Mouse (Mus musculus) thymus, postnatal 36 days (tissue): ENCODE results near the gene Celsr1.
A peak's percentile ranks its signal among the peaks of the same experiment; 100 is the strongest.

Experiments used
- DNase-seq, 2 experiments: peaks; one replicate each; pipeline ENCODE4 v3.0.0; 2022; ENCODE audit warnings: mixed read lengths in 2 of 2

Gene Celsr1

DNA sequence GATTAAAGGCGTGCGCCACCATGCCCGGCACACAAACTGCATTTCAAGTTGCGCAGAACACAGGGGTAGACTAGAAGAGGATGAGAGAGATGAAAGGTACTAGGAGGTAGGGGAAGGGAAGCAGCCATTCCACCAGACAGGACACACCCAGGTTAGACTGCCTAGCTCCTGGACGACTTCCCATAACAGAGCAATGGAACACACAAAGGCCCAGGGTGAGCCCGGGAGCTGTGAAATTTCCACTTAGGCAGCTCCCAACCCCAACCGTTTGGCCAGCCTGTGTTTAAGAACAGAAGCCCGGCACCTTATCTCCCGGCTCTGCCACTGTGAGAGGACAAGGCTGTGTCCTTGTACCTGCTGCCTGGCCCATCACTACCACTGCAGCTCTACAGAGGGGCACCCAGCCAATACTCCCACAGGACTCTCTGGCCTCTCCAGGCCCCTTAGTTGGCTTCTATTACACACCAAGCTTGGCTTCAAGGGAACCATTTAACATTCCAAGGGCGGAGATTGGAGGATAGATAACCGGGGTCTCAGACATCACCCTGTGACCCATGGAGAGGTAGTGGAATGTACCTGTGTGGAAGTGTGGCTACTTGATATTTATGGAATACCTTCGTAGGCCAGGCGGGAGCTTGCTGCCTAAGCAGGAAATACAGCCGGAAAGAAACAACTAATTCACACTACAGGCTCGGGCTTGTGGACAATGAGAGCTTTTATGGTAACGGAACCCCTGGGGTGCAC is 84.0 kb downstream of the Celsr1 start:
- DNase-seq, result no peak

- no peak for DNase-seq
These were observed 85.6 kb downstream of the Celsr1 start for GRCm38 (mm10) chr15:85947967-85948366.

- DNase-seq, result peak in 1 of 2 experiments; percentile 24
These were observed 86.0 kb downstream of the Celsr1 start for GRCm38 (mm10) chr15:85947541-85947940.

GRCm38 (mm10) chr15:85935627-85936049 is 97.9 kb downstream of the Celsr1 start:
- DNase-seq, result no peak

DNA sequence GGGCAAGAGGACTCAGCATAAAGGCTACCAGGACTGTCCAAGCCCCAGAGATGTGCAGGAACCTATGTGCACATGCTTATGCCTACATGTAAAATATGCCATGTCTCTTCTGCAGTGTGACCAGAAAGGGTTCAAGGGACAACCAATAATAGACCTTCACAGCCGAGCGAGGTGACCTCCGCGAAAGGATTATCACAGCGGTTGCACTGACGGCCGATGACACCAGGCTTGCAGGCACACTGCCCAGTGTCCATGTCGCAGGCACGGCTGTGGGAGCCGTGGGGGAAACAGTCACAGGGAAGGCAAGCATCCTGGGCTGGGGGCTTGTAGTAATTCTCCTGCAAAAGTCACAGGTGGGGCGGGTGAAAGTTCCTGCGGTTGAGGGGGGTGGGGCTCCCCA is 105.4 kb downstream of the Celsr1 start:
- DNase-seq, result peak in 1 of 2 experiments; percentile 23

DNA sequence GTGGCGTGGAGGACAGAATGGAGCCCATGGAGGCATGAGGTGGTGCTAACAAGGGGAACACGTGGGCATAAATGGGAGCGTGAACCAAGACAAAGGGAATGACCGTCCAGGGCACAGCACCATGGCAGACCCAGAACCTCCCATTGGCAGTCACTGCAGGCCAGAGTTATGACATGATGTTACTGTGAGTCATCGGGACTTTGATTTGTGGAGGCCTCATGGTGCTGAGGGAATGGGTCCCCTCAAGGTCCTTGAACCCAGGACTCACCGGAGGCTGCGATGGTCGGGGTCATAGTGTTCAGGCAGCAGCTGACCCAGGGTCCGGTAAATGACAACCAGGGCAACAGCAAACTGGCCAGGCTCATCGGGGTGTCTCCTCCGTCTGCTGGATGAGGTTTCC is 111.7 kb downstream of the Celsr1 start:
- no peak for DNase-seq

DNA sequence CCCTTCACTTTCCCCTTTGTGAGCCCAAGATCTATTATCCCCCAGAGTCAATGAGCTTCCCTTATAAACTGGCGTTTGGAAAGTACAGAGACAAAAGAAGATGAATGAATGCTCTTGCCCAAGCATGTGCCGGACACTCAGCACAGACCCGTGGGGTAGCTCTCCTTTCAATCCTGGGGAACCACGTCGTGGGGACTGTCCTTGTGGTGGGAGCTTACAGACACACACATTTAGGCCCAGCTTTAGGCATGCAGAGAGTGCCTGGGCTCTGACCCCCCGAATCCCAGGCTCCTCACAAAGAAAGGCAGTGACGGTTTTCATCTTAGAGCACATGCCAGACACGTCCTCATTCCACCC is 113.7 kb downstream of the Celsr1 start:
- no peak for DNase-seq

DNA sequence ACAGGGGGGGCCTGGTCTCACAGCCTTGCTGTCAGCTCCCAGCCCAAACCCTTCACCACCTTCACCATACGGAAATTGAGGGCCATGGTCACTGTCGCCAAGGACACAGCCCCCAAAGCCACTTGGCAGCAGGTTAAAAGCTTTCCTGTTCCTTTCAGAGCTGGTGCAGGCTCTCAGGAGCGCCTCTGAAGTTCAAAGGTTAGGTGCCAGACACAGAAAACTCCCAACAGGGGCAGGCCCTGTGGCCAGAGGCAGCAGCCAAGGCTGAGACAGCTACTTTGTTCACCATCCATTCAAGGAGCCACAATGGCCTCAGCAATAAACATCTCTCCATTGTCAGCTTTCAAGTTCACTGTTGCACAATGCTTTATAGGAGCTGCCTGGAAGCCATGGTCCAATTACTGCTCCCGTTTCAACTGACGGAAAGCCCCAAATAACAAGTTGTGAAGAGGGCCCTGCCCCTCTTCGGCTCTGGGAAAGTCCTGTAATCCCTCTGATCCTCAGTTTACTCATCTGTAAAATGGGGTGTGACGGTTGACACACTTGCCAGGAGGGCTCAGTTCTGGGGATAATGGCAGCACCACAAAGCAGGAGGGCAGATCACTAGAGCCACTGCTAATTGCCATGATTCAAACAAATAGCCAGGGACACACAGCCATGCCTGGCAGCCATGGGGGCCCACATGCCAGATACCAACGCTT is 114.2 kb downstream of the Celsr1 start:
- no peak for DNase-seq

DNA sequence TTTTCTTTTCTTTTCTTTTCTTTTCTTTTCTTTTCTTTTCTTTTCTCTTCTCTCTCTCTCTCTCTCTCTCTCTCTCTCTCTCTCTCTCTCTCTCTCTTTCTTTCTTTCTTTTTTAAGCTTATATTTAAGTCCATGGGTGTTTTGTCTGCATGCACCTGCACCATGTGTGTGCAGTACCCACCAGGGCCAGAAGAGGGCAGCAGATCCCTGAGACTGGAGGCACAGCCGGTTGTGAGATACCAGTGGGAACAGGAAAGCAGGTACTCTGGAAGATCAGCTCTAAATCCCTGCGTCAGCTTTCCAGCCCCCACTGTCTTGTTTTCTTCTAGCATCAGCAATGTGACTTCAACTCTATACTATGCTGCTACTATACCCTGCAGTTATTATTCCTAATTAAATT is 120.0 kb downstream of the Celsr1 start:
- DNase-seq, result peak; percentile 75 to 82

DNA sequence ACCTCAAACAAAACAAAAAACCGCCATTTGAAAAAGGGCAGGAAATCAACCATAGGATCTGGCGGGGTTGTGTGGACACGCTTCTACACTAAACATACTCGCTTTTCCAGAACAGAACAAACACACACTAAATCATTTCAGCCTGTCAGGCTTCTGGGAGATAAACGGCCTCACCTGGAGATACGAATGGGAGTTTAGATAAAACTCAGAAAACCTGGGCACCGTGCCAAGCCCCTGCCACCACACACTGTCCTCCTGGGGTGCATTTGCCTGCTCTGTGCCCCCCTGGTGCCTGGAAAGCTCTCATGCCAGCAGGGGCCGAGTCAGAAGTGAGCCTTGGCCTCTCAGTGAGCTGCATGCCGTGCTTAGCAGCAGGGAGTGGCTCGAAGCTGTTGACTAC is 123.6 kb downstream of the Celsr1 start:
- DNase-seq, result no peak

DNA sequence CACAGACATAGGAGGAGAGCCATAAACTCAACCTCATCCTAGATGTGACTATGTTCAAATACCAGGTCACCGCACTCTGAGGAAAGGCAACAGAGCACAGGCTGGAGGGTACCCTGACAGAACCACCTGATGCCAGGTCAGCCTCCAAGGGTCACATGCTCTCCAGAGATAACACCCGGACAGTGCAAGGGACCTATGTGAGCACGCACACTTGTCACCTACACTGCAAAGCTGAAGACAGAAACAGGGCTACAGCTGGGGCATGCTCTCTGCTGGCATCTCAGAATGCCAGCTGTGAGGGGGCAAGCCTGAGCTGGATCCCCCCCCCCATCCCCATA is 124.1 kb downstream of the Celsr1 start:
- DNase-seq, result peak in 1 of 2 experiments; percentile 38

DNA sequence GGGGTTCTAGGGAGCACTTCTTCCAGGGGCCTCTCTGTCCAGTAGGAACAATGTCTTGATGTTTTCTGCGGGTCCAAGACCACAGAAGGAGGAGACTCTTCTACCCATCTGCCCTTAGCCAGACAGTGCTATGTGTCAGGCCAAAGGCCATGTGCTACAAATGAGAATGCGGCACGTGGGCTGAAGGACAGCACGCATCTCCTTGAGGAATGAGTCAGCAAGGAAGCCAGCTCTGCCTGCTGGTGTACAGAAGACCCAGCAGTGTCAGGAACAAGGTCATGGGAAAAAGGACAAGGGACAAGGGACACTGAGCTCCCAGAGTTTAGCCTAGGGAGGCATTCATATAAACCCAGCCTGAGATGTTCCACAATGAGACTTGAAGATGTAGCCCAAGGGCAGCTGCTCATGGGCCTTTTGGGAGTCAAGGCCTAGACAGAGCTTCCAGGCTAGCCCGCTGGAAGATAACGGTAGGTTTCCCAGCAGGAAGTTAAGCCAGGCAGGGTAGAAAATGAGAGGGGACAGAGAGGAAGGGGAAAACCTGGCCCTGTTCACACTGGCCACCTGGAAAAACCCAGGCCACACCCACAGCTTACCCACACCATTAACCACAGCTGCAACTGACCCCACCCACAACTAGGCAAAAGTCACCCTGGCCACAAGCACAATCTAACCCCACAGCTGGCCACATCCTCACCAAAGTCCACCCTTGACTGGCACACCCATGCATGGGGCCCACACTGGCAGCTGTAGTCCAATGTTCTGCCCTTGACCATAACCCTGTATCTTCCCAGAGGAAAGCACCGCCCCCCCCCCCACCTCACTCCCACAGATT is 124.7 kb downstream of the Celsr1 start:
- no peak for DNase-seq

DNA sequence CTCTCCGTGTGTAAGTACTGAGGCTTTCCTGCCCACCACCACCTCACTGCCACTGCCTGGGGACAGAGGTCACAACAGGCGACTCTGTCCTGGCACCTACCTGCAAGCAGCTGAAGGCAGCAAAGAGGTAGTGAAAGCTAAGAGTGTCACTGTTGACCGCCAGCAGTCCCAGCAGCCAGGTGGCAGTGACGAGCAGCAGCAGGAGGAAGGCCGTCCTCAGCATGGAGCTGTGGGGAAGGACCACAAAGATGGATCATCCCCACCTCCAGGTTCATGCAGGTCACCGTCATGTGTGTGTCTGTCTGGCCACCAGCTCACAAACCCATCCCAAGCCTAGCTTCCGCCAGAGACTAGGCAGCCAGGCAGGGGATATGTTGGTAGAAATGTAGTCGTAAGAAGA is 129.8 kb downstream of the Celsr1 start:
- DNase-seq, result no peak

DNA sequence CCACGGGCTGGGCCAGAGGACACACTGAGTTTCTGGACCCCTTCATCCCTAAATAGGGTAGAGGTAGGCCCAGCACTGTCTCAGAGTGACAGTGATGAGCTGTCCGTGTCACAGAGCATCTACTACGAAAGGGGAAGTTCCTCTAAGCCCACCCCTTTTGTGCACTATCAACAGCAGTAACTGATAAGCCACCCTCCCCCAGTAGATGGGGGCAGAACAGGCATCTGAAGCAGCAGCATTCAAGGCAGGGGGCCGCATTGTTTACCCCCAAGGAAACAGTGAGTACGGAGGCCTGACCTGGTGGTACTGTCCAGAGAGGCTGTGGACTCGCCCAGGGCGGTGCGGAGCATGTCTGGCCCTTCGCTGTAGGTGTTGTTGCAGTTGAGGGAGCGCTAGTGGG is 131.1 kb downstream of the Celsr1 start:
- DNase-seq, result no peak

- no peak for DNase-seq
These were observed 132.8 kb downstream of the Celsr1 start for GRCm38 (mm10) chr15:85900801-85901200.

- no peak for DNase-seq
These were observed 133.3 kb downstream of the Celsr1 start for GRCm38 (mm10) chr15:85900318-85900717.

GRCm38 (mm10) chr15:85899396-85899795 is 134.2 kb downstream of the Celsr1 start:
- DNase-seq, result no peak

DNA sequence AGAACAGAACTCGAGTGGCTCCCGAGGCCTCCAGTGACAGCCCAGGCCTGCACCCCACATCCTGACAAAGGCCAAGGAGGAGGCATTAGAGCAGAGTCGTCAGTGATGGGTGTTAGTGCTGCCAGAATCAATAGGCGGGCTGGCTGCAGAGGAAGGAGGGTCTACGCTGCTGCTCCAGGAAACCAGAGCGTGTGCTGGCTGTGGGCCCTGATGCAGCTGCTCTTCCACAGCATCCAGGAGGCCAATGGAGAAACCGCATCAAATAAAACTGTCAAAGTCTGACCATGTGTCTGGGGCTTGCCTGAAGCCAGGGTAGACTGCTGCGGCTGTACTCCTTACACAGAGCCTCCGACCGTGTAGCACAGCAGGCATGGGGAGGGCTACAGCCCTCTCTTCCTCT is 136.5 kb downstream of the Celsr1 start:
- no peak for DNase-seq

- DNase-seq, result peak; percentile 80 to 87
These were observed 137.3 kb downstream of the Celsr1 start for GRCm38 (mm10) chr15:85896284-85896683.

DNA sequence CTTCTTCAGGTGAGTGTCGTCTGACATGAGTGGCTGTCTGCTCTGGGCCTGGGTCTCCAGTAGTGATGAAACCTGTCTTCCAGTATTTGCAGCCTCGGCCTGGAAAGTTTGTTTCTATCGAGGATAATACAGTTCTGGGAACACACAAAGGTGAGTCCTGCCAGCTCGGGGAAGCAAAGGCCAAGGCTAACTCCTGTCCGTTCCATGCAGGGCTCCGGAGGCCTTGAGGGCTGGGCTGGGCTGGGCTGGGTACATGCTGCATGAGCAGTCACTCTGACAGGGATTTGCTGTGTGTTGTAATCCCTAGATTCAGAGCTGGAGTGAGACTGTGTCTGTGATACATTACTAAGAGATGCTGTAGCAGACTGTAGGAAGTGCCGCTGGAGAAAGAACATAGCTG is 139.7 kb downstream of the Celsr1 start:
- no peak for DNase-seq

GRCm38 (mm10) chr15:85892498-85893118 is 141.0 kb downstream of the Celsr1 start:
- DNase-seq, result no peak

- no peak for DNase-seq
These were observed 141.6 kb downstream of the Celsr1 start for GRCm38 (mm10) chr15:85891971-85892370.

GRCm38 (mm10) chr15:85889235-85889634 is 144.3 kb downstream of the Celsr1 start:
- DNase-seq, result no peak
